Mouse (Mus musculus) kidney, postnatal 4 days (tissue): ENCODE measurements around the gene Atp5h.

Experiments used
- DNase-seq, 2 experiments: peaks; one replicate each; pipeline ENCODE4 v3.0.0; 2021; ENCODE audit warnings: mixed read lengths in 2 of 2

Gene Atp5h

DNA sequence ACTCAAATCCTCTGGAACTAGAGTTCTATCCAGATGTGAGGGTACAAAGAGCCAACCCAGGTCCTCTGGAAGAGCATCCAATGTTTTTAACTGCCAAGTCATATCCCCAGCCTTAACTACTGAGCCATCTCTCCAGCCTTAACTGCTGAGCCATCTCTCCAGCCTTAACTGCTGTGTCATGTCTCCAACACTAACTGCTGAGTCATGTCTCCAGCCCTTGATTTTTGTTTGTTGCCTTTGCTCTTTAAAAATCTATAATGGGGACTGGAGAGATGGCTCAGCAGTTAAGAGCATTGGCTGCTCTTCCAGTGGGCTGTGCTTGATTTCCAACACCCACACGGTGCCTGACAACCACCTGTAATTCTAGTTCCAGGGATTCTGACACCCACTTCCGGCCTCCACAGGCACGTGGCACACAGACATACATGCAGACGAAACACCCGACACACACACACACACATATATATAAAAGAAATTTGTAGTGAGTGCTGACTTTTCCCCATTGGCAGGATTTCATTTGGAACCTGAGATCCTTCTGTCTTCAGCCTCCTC, 17.9 kb upstream of the Atp5h start:
- no peak for DNase-seq

DNA sequence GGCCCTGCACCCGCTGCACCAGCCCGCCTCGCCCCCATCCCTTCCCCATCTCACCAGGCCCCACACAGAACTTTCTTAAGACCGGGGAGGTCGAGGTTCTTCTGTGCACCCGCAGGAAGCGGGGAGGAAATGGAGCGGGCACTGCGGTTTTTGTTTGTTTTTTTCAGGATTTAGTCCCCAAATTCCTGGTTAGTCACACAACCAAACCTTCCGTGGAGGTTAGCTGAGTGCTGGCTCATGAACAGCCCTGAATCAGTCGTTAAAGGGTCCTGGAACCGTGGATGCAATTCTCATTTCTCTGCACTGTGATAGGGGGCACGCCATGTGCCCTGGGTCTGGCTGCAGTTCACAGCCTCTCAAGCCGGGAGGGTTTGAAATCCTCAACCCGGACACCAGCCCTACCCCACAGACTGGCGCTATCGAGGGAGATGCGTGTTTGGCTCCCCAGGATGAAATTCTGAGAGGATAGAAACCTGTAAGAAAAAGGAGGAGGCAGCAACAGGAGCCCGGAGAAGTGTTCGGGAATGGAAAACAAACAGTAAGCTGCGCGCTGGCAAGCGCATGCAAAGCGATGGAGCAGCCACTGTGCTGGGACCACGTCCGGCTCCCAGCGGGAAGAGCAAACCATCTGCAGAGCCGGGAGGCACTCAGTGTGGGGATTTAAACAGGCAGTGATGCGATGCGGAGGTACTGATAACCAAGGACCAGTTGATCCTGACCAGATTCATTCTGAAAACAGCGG, 16.0 kb upstream of the Atp5h start:
- peak; percentile 53 to 67 for DNase-seq

DNA sequence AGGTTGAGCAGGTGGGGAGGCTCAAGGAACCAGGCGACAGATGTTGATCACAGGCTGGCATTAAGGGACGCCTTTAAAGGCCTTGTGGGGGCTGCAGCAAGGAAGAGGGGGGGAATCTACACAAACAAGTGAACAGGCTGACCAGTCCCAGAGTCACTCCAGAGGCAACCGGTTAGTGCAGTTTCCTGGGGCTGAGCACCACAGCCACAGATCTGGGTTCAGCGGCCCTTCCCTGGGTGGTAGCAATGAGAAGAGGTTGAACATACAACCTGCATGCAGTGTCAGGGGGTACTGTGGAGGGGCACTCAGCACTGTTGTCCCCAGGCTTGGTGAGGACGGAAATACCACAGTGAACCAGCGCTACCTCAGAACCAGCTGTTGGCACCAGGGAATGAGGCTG, 13.6 kb upstream of the Atp5h start:
- DNase-seq, result no peak

DNA sequence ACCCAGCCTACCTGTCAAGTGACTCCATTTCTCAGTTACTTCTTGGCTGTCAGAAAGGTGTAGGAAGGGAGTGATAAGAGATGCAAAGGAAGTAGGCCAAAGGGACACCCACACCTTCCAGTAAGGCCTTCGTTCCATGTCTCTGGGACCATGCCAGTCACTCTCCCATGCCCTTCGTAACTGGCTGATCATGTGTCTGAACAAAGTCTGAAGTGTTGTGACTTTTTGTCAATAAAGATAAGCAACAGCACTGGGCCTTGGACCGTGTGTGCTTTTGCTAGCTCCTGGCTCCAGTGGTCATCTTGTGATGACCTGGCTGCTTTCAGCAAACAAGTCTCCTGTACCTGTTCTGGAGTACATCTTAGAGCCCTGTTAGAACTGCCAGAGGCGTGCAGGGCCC, 13.1 kb upstream of the Atp5h start:
- DNase-seq, result no peak

DNA sequence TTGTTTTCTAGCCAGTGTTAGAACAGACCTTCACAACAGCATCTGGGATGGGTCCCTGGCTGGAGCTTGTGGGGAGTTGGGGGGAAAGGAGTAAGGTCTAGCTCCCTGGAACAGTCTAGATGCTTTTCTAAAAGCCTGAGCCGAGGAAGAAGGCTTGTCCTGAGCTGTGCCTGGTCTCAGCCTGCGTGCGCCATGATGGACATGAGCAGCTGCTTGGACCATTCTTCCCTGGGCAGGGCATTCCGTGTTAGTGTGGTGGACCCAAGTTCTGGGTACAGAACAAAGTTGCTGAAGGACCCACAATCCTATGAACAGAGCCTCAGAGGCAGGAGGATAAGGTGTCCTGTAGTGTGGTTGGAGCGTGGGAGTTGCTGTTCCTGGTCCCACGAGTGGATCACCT, 10.8 kb upstream of the Atp5h start:
- no peak for DNase-seq

DNA sequence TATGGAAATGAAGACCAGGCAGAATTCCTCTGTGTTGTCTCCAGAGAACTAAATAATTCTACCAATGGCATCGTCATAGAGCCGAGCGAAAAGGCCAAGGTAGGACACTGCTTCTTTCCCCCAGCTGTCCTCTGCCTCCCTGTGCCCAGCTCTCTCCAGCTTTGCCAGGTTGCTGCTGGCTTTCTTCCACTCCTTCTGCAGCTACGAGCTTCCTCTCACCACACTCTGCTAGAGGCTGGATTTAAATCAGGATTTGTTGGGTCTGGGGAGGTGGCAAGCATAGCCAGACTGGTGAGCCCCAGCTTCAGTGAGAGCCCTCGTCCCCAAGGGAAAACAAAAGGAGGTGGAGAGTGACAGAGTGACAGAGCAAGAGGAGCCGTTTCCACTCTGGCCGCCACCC, 9.5 kb upstream of the Atp5h start:
- DNase-seq, result no peak

DNA sequence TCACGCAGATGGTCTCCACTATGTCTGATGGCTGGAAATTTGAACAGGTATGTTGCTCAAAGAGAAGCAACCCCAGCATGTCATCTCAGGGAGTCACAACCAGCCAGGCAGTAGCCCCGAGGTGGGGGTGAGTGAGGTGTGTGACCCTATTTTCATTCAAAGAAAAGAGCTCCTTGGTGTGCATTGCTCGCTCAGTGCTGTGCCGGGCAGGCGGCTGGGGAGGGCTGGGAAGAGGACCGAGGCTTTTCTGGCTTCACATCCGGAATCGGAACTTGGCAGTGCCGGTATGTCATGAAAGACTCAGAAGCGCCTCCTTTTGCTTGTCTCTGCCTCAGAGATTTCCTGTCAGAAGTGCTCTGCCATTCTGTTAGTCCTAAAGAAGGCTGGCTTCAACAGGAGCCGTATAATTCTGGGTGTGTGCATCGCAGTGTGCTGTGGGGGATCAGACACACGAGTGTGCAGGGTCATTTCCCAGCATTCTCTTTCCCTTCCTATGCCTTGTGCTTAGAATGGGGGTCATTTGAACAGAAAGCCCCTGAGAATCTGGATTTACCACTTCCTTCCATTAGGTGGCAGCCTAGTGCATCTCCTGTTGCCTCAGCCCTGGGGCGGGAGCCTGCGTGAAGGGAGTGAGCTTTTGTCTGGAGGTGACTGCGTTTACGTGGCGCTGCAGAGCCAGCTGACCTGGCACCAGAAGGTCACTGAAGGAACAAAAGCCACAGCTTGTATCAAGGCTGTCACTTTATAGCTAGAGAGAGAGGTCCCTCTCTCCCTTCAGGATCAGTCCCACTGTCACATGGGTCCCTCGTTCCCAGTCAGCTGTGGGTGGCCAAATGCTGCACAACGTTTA, 7.9 kb upstream of the Atp5h start:
- DNase-seq, result peak; percentile 74 to 85

DNA sequence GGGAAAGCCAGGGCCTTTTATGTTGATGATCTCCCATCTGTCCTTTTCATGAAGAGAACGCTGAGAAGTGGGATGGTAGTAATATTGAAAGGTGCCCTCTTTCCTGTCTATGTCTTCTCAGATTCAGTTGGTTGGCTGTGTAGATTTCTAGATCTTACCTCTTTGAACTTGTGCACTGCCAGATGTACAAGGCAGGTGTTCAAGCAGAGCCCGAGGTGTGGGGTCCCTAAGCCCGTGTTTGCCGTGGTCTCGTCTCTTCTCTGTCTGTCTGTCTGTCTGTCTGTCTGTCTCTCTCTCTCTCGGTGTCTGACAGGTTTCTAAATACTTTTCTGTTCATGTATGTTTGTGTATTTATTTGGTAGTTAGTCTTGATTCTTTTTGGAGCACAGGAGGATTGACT, 5.9 kb upstream of the Atp5h start:
- no peak for DNase-seq

DNA sequence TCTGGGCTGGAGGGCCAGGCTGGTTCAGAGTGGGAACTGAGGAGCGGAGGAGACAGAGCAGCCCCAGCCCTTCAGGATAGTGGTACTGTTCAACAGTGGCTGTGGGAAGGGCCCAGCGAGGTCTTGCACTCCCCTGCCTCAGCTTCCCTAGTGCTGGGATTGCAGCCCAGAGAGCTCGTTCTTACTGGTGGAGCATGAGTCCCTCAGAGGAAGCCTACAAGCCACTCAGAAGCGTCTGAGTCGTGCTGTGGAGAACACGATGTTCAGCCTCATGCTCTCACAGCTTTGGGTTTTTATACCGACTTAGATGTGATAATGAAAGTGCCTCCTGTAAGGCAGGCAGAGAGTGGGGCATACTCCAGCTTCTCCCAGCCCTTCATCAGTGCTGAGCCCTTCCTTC, 4.9 kb upstream of the Atp5h start:
- DNase-seq, result no peak

DNA sequence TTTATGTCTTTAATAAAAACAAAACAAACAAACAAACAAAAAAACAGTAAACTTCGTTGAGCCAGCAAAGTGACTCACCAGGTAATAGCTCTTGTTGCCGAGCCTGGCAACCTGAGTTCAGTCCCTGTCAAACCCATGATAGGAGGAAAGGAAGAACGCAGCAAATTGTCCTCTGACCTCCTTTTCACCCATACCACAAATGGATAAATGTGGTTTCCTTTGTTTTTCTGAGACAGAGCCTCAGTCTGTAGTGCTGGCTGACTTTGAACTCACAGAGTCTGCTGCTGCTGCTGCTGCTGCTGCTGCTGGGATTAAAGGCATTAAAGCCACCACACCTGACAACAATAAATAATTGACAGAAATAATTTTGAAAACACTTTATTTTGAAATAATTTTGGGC, 3.3 kb upstream of the Atp5h start:
- DNase-seq, result no peak

DNA sequence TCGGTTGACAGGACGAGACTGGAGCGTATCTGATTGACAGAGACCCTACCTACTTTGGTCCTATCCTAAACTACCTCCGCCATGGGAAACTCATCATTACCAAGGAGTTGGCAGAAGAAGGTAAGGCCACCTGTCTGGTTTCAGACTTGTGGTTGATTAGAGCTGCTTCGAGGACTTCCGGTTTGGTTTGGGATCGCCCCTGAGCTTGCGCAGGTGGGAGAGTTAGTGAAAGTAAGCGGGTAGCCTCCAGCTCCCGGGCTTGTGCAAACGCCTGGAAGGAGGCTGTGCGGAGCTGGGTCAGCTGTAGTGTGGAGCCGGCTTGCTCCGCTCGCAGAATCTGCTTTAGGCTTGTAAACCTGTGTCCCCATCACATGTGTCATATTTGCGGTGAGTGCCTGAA, 2.2 kb upstream of the Atp5h start:
- DNase-seq, result no peak

DNA sequence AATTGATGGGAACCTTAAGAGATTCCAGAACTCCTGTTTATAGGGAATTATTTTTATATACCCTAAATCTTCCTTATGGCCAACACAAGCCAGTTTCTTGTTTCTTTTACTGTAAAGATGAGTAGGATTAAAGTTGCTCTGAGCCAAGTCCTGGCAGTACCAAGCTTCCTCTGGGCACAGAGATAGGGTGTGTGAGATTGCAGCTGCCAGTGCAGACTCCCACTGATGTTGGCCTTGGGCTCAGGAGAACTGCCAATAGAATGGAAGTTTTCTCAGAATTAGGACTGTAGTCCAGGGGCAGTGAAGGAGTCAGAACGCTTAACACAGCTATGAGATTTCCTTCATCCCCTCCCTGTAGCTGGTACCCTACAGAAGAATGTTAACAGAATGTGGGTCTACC, 1.6 kb upstream of the Atp5h start:
- DNase-seq, result no peak

DNA sequence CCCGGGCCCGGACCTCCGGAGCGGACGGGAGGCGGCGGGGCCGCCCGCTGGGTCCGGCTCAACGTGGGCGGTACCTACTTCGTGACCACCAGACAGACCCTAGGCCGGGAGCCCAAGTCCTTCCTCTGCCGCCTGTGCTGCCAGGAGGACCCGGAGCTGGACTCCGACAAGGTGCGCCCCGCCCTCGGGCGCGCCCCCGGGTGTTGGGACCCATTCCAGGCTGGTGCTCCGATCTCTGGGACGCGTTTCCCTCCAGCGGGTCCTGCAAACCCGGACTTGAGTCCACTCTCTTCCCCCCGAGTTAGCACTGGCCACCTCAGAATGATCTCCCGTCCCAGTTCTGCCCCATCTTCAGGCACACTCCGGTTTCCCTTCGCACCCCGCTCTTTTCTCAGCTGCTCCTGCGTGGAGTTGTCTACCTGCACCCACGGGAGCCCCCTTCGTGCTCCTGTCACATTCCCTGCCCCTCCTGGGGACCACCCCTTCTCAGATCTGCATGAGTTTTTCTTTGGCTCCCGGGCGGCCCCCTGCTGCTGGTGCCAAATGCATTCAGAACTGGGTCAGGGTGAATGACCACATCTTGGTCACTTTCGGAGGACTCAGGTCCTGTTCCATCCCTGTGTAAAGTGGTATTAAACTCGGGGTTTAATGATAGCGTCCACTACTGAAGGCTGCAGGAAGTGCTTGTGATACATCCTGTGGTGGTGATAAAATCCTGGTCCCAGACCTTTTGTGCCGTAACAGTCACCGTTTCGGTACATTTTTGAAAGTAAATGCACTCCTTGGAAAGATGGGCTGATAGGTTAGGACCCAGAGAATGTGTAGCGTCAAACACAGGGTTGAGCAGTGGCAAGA, 801 bp upstream of the Atp5h start:
- DNase-seq, result peak; percentile 76 to 85

DNA sequence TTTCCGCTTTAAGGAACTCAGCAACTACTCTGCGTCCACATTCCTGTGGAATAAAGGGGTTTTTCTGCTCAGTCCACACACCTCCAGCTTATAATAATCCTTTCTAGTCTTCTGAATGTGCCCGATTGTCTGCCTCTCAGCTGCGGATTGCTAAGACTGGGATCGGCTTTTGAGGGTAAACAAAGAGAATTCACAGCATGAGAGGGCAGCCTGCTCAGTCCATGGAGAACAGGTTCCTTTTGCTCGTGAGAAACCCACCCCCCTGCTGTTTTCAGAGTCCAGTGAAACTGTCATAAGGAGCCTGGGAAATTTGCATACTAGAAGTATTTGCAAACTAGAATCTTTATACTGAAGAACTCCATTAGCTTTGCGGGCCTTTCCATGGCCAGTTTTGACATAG, 10.2 kb downstream of the Atp5h start:
- DNase-seq, result no peak

DNA sequence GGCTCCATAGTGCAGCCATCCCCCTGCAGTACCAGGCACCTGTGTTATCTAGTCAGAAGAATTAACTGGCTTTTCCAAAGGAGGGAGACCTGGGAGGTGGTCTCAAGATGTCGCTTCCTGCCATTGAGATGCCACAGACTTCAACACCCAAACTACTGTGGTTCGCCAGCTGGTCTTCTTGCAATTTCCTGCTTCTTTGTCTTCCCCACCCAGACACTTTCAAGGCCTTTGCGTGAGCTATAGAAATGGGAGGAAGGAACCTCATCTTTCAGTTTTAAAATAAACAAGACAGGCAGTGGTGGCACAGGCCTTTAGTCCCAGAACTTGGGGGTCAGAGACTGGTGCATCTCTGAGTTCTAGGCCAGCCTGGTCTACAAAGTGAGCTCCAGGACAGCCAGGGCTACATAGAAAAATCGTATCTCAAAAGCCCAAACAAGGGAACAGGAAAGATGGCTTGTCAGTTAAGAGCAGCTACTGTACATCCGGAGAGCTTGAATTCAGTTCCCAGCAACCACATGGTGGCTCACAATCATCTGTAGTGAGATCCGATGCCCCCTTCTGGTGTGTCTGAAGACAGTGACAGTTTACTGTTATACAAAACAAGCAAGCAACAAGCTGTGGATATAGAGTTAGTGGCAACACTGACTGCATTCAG, 11.4 kb downstream of the Atp5h start:
- DNase-seq, result no peak

DNA sequence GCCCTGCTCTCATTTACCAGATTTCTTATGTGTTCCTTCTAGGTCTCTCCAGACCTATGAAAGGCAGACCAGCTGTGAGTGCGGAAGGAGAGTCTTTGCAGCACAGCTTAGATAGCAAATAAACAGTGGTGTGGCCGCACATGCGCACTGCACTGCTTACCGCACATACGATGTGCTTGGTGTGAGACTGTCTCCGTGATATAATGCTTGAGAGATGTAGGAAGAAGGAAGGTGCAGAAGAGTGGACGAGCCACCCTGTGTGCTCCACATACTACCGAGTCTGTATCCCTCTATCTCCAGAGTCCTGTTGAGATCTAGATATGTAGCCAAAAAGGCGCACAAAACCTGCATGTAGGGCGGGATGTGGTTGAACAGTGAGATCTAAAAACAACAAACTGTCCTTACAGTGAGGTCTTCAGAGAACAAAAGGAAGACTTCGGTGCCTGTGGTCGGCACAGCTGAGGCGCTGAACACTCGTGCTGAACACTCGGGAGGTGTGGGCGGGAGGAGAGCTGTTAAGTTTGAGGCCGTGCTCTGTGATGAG, 12.8 kb downstream of the Atp5h start:
- DNase-seq, result no peak

DNA sequence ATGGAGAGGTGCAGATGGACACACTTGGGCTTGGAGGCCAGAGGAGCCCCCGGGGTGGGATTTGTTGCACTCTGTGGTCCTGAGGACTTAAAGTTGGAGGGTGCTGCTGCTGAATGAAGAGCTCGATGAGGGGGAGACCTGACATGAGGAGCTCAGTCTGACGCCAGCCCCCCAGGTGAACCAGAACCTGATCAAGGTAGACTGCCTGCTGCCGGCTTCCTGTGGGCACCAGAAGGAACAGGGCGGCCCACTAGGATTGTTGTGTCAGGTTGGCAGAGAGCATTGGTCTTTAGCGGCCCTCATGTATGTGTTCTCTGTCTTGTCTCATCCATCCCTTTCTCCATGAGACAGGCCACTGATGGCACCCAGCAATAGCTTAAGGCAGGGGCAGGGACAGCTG, 14.0 kb downstream of the Atp5h start:
- no peak for DNase-seq

DNA sequence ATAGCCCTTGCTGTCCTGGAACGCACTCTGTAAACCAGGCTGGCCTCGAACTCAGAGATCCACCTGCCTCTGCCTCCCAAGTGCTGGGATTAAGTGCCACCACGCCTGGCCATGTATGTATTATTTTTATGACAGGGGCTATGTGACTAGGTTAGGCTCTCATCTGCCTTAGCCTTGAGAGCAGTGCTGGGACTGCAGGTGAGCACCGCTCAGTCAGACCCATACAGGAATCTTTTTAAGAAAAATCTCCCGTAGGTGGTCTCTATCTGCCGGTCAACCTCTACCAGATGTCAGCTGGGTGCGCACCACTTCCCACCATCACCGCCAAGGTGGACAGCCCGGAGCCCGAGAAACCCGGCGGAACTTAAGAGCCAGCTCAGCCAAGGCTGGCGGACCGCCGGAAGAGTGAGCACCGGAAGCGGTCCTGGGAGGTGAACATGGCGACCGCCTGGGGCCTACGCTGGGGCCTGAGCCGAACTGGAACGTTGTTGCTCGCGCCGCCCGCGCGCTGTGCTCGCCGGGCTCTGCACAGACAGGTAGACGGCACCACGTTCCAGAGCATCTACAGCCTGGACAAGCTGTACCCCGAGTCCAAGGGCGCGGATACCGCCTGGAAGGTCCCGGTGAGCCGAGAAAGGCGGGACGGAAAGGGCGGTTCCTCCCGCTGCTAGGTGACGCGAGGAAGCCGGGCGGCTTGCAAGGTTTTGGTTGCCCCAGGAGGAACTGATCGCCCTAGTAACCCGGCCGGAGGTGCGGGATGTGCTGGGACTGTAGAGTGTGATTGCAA, 16.2 kb downstream of the Atp5h start, which contains the start of gene Mrpl58:
Mrpl58 (plus strand) TSS at position 415 of the 787 bp plus-strand sequence.
- DNase-seq, result peak; percentile 87 to 93

DNA sequence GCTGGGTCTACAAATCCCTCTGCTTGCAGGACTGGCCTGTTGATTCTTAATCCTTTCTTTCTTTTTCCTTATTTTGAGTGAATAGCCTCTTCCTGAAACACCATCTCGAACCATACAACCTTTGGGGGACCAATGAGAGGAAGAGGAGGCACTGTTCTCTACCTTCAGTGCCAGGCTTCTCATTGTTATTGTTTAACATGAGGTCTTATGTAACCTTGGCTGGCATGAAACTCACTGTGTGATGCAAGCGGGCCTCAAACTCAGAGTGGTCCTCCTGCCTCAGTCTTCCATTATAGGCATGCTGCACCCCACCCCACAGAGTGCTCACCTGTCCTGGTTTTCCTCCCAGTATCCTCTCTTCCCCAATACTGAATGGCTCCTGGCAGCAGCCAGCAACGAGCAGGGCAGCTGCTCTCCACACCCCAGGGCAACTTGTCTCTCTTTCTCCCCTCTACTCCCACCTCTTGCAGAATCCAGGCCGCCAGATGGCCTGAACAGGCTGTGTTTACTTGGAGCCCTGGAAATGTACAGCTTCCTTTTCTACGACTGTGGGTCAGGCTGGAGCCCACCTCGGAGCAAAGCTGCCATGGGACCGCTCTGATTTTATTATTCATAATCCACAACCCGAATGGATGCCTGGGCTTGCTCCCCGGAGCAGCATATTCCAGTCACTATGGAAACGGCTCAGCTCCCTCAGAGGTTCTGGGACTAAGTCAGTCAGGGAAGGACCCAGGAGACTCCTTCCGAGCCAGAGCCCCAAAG, 19.0 kb downstream of the Atp5h start:
- no peak for DNase-seq

DNA sequence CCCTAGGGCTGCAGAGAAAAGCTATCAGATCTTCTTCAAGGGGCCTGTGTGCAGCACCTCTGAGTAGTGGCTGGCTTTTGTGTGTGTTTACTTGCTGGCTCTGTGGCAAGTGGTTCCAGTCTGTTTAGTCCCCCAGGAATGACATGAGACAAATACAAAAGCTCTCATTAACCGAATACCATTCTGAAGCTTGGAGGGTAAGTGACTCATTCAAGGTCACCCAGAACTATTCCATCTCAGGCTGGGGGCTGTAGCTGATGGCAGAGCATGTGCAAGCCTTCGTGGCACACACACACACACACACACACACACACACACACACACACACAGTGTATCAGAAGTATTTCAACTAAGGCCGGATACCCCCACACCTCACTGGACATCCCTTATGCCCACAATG, 19.6 kb downstream of the Atp5h start:
- no peak for DNase-seq

DNA sequence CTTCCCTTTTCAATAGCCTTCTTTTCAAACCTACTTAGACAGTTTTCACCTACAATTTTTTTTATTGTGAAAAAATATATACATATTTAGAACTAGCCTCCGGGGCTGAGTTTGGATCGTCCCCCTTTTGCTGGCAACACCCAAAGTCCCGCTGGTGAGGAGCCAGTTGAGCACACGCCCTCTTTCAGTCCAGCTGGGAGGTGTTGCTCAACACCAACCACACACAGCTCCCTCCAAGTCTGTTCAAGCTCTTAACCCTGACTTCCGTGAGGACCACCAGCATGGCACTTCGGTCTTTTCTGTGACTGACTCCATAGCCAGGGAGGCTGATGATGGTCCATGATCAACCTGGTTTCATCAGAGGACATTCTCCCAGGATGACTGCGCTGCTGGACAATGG, 21.7 kb downstream of the Atp5h start:
- no peak for DNase-seq
